Mouse (Mus musculus): ENCODE measurements around the gene Prkg2. TPM values are rescaled to one million over a fixed set of nuclear protein-coding genes. Genes with fewer than 3 reads are reported as not detected.

Gene Prkg2
- total RNA-seq, 1 experiment: 1.8 TPM

- in situ Hi-C loops (cut with MboI; ENCODE audit: low sequenced_read_pairs in 2 of 2, unreplicated experiment in 2 of 2): no loop called here
- H3K4me3 ChIP-seq (ENCODE audit: insufficient read depth in 1 of 2, low read depth in 1 of 2, low read length in 2 of 2, poor library complexity in 1 of 2, severe bottlenecking in 1 of 2): no peak overlapping the region
- no peaks in the 10 kb centered on the region for H3K36me3 ChIP-seq (ENCODE audit: control insufficient read depth, insufficient read depth, low read length, poor library complexity, severe bottlenecking)
- no peak overlapping the region for H3K9ac ChIP-seq (ENCODE audit: insufficient read depth, low read depth, low read length, poor library complexity, severe bottlenecking)
- TF ChIP-seq ZNF384 (IDR thresholded peaks at IDR 0.05; ENCODE audit: low read depth, low read length): no peak
- TF ChIP-seq MAFK (IDR thresholded peaks at IDR 0.05; ENCODE audit: insufficient read depth, low read depth, low read length): 0 out of 2 replicates have a peak, but pooled peaks have one; percentile 54
- TF ChIP-seq ZC3H11A (IDR thresholded peaks at IDR 0.05; ENCODE audit: borderline replicate concordance, low read depth, low read length): no peak
- no peak for TF ChIP-seq HCFC1 (IDR thresholded peaks at IDR 0.05; ENCODE audit: borderline replicate concordance, insufficient read depth, low read length)
- no peak for TF ChIP-seq CHD2 (IDR thresholded peaks at IDR 0.05; ENCODE audit: low read depth, low read length)
- peaks cover 2 to 4% of the 10 kb centered on the region in 2 experiments; a peak in 2 of 4 replicates for H3K4me1 ChIP-seq (ENCODE audit: control insufficient read depth in 2 of 2, insufficient read depth in 2 of 2, low read length in 2 of 2, poor library complexity in 1 of 2)
- H3K9me3 ChIP-seq (ENCODE audit: control insufficient read depth, insufficient read depth, low read depth, low read length): no peaks in the 10 kb centered on the region
- peak; percentile 49 for DNase-seq (ENCODE audit: low read depth, low spot score)
- no peak overlapping the region for H3K27ac ChIP-seq (ENCODE audit: insufficient read depth, low read depth, low read length, poor library complexity, severe bottlenecking)
Measured at GRCm38 (mm10) chr5:98921608-98922007, 115.5 kb downstream of the Prkg2 start.

- no peak for TF ChIP-seq ZNF384 (IDR thresholded peaks at IDR 0.05; ENCODE audit: low read depth, low read length)
- no peak for TF ChIP-seq MAFK (IDR thresholded peaks at IDR 0.05; ENCODE audit: insufficient read depth, low read depth, low read length)
- no peak for TF ChIP-seq HCFC1 (IDR thresholded peaks at IDR 0.05; ENCODE audit: borderline replicate concordance, insufficient read depth, low read length)
- TF ChIP-seq ZC3H11A (IDR thresholded peaks at IDR 0.05; ENCODE audit: borderline replicate concordance, low read depth, low read length): no peak
- no peak for TF ChIP-seq CHD2 (IDR thresholded peaks at IDR 0.05; ENCODE audit: low read depth, low read length)
- Histone ChIP-seq H3K9ac (ENCODE audit: insufficient read depth, low read depth, low read length, poor library complexity, severe bottlenecking) (no peak overlapping the region), H3K27ac (ENCODE audit: insufficient read depth, low read depth, low read length, poor library complexity, severe bottlenecking) (0 out of 2 replicates have a peak overlapping the region, but pooled peaks have one; percentile 50), H3K36me3 (ENCODE audit: control insufficient read depth, insufficient read depth, low read length, poor library complexity, severe bottlenecking) (no peaks in the 10 kb centered on the region), H3K4me1 (ENCODE audit: control insufficient read depth in 2 of 2, insufficient read depth in 2 of 2, low read length in 2 of 2, poor library complexity in 1 of 2) (peaks cover 2 to 4% of the 10 kb centered on the region in 2 experiments; a peak in 2 of 4 replicates), H3K4me3 (ENCODE audit: insufficient read depth in 1 of 2, low read depth in 1 of 2, low read length in 2 of 2, poor library complexity in 1 of 2, severe bottlenecking in 1 of 2) (no peak overlapping the region), H3K9me3 (ENCODE audit: control insufficient read depth, insufficient read depth, low read depth, low read length) (no peaks in the 10 kb centered on the region)
- DNase-seq (ENCODE audit: low read depth, low spot score): no peak
- in situ Hi-C loops (cut with MboI; ENCODE audit: low sequenced_read_pairs in 2 of 2, unreplicated experiment in 2 of 2): no loop called here
Measured at GRCm38 (mm10) chr5:98918716-98919115, 118.4 kb downstream of the Prkg2 start.

- Histone ChIP-seq H3K9me3 (ENCODE audit: control insufficient read depth, insufficient read depth, low read depth, low read length) (no peaks in the 10 kb centered on the region), H3K9ac (ENCODE audit: insufficient read depth, low read depth, low read length, poor library complexity, severe bottlenecking) (no peak overlapping the region), H3K4me3 (ENCODE audit: insufficient read depth in 1 of 2, low read depth in 1 of 2, low read length in 2 of 2, poor library complexity in 1 of 2, severe bottlenecking in 1 of 2) (no peak overlapping the region), H3K36me3 (ENCODE audit: control insufficient read depth, insufficient read depth, low read length, poor library complexity, severe bottlenecking) (no peaks in the 10 kb centered on the region), H3K27ac (ENCODE audit: insufficient read depth, low read depth, low read length, poor library complexity, severe bottlenecking) (no peak overlapping the region), H3K4me1 (ENCODE audit: control insufficient read depth in 2 of 2, insufficient read depth in 2 of 2, low read length in 2 of 2, poor library complexity in 1 of 2) (no peaks in the 10 kb centered on the region)
- in situ Hi-C loops (cut with MboI; ENCODE audit: low sequenced_read_pairs in 2 of 2, unreplicated experiment in 2 of 2): no loop called here
- TF ChIP-seq CHD2 (IDR thresholded peaks at IDR 0.05; ENCODE audit: low read depth, low read length) (no peak), HCFC1 (IDR thresholded peaks at IDR 0.05; ENCODE audit: borderline replicate concordance, insufficient read depth, low read length) (no peak), ZNF384 (IDR thresholded peaks at IDR 0.05; ENCODE audit: low read depth, low read length) (no peak), MAFK (IDR thresholded peaks at IDR 0.05; ENCODE audit: insufficient read depth, low read depth, low read length) (no peak), ZC3H11A (IDR thresholded peaks at IDR 0.05; ENCODE audit: borderline replicate concordance, low read depth, low read length) (no peak)
- no peak for DNase-seq (ENCODE audit: low read depth, low spot score)
Measured at GRCm38 (mm10) chr5:98902339-98902738, 134.8 kb downstream of the Prkg2 start.

- no peak overlapping the region for H3K27ac ChIP-seq (ENCODE audit: insufficient read depth, low read depth, low read length, poor library complexity, severe bottlenecking)
- no peaks in the 10 kb centered on the region for H3K9me3 ChIP-seq (ENCODE audit: control insufficient read depth, insufficient read depth, low read depth, low read length)
- no peak for DNase-seq (ENCODE audit: low read depth, low spot score)
- no peak overlapping the region for H3K4me3 ChIP-seq (ENCODE audit: insufficient read depth in 1 of 2, low read depth in 1 of 2, low read length in 2 of 2, poor library complexity in 1 of 2, severe bottlenecking in 1 of 2)
- no peak overlapping the region for H3K9ac ChIP-seq (ENCODE audit: insufficient read depth, low read depth, low read length, poor library complexity, severe bottlenecking)
- no peaks in the 10 kb centered on the region for H3K4me1 ChIP-seq (ENCODE audit: control insufficient read depth in 2 of 2, insufficient read depth in 2 of 2, low read length in 2 of 2, poor library complexity in 1 of 2)
- H3K36me3 ChIP-seq (ENCODE audit: control insufficient read depth, insufficient read depth, low read length, poor library complexity, severe bottlenecking): no peaks in the 10 kb centered on the region
- TF ChIP-seq CHD2 (IDR thresholded peaks at IDR 0.05; ENCODE audit: low read depth, low read length) (no peak), MAFK (IDR thresholded peaks at IDR 0.05; ENCODE audit: insufficient read depth, low read depth, low read length) (no peak), ZNF384 (IDR thresholded peaks at IDR 0.05; ENCODE audit: low read depth, low read length) (no peak), ZC3H11A (IDR thresholded peaks at IDR 0.05; ENCODE audit: borderline replicate concordance, low read depth, low read length) (no peak), HCFC1 (IDR thresholded peaks at IDR 0.05; ENCODE audit: borderline replicate concordance, insufficient read depth, low read length) (no peak)
- in situ Hi-C loops (cut with MboI; ENCODE audit: low sequenced_read_pairs in 2 of 2, unreplicated experiment in 2 of 2): no loop called here
Measured at GRCm38 (mm10) chr5:98900926-98901325, 136.2 kb downstream of the Prkg2 start.

GRCm38 (mm10) chr5:98897946-98898345 lies 139.2 kb downstream of the Prkg2 start:
- TF ChIP-seq ZC3H11A (IDR thresholded peaks at IDR 0.05; ENCODE audit: borderline replicate concordance, low read depth, low read length) (no peak), HCFC1 (IDR thresholded peaks at IDR 0.05; ENCODE audit: borderline replicate concordance, insufficient read depth, low read length) (no peak), ZNF384 (IDR thresholded peaks at IDR 0.05; ENCODE audit: low read depth, low read length) (no peak), CHD2 (IDR thresholded peaks at IDR 0.05; ENCODE audit: low read depth, low read length) (no peak)
- Histone ChIP-seq H3K4me3 (ENCODE audit: insufficient read depth in 1 of 2, low read depth in 1 of 2, low read length in 2 of 2, poor library complexity in 1 of 2, severe bottlenecking in 1 of 2) (no peak overlapping the region), H3K36me3 (ENCODE audit: control insufficient read depth, insufficient read depth, low read length, poor library complexity, severe bottlenecking) (no peaks in the 10 kb centered on the region), H3K9me3 (ENCODE audit: control insufficient read depth, insufficient read depth, low read depth, low read length) (no peaks in the 10 kb centered on the region), H3K27ac (ENCODE audit: insufficient read depth, low read depth, low read length, poor library complexity, severe bottlenecking) (no peak overlapping the region), H3K4me1 (ENCODE audit: control insufficient read depth in 2 of 2, insufficient read depth in 2 of 2, low read length in 2 of 2, poor library complexity in 1 of 2) (no peaks in the 10 kb centered on the region), H3K9ac (ENCODE audit: insufficient read depth, low read depth, low read length, poor library complexity, severe bottlenecking) (no peak overlapping the region)
- DNase-seq (ENCODE audit: low read depth, low spot score): no peak
- in situ Hi-C loops (cut with MboI; ENCODE audit: low sequenced_read_pairs in 2 of 2, unreplicated experiment in 2 of 2): no loop called here
